Mouse (Mus musculus) retina, embryonic 14.5 days (tissue): Measurements from ENCODE around the gene Spata22.
A peak's percentile ranks its signal among the peaks of the same experiment; 100 is the strongest.
"Not testable (repeated sequence)": the region's sequence is repeated elsewhere in the genome, so short reads cannot be mapped to it uniquely, and the experiment has no call there.

Experiments used
- DNase-seq: peaks from one replicate; pipeline ENCODE4 v3.0.0-alpha.2; 2015; ENCODE audit warnings: low spot score

Spata22 gene

GRCm38 (mm10) chr11:73329442-73329841 is at the start of gene Spata22, which contains the start of the genes Aspa and Gm49340:
Gene Spata22 (plus strand): TSS chr11:73329741.
Gene Aspa (minus strand): TSS chr11:73329596.
Gene Gm49340 (plus strand): TSS chr11:73329741.
- DNase-seq, result no peak

GRCm38 (mm10) chr11:73280710-73281109 is 48.8 kb upstream of the Spata22 start:
- DNase-seq, result no peak

GRCm38 (mm10) chr11:73281528-73282027 is 48.0 kb upstream of the Spata22 start:
- peak; percentile 61 for DNase-seq

DNA sequence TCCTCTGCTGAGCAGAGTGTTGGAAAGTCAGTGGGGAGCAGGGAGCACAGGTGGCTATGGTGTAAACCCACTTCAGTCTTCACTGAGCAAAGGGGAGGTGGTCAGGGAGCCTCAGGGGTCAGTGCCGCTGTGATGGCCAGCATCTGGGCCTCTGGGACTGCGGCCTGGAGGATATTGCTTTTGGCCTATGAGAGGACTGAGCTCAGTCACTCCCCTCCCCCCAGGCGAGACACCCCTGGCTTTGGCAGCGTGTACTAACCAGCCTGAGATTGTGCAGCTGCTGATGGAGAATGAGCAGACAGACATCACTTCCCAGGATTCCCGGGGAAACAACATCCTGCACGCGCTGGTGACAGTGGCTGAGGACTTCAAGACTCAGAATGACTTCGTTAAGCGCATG is 46.2 kb upstream of the Spata22 start:
- no peak for DNase-seq

- DNase-seq, result no peak
Observed at GRCm38 (mm10) chr11:73283926-73284325, 45.6 kb upstream of the Spata22 start.

DNA sequence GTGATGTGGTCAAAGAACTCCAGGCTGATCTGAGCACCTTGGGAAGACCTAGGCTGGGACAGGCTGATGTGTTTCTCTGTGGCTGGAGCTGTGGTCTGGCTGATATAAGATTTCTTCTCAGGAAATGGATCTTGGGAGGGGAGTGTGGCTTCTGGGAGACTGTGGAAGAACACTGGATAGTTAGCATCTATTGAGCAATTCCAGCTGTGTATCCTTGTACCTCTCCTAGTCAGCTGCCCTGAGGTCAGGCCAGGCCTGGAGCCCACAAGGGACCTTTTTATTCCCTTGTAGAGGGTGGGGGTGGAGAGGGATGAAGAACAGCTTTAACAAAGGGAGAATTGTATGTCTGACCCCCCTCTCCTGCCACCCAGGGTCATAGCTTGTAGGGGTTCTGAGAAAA is 45.2 kb upstream of the Spata22 start:
- no peak for DNase-seq

- DNase-seq, result no peak
Observed at GRCm38 (mm10) chr11:73289621-73290020, 39.9 kb upstream of the Spata22 start.

DNA sequence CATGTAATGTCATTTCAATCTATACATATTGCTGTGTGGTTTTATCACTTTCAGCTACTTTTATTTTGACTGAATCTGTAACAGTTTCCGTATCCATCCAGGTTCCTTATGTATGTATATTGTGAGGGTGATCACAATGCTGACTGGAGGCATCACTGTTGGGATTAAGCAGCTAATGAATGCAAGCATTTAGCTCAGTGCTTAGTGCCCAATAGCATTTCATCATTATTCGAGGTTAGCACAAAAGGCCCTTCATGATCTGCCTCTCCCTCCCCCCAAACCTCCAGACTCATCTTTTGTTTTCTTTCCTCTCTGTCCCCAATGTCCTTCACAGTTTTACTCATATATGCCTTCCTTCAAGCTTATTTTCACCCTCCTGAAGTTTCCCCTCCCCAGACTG is 26.4 kb upstream of the Spata22 start:
- DNase-seq, result no peak

GRCm38 (mm10) chr11:73315961-73316360 is 13.6 kb upstream of the Spata22 start:
- DNase-seq, result no peak

- DNase-seq, result not testable (repeated sequence)
Observed at GRCm38 (mm10) chr11:73318581-73318980, 11.0 kb upstream of the Spata22 start.

DNA sequence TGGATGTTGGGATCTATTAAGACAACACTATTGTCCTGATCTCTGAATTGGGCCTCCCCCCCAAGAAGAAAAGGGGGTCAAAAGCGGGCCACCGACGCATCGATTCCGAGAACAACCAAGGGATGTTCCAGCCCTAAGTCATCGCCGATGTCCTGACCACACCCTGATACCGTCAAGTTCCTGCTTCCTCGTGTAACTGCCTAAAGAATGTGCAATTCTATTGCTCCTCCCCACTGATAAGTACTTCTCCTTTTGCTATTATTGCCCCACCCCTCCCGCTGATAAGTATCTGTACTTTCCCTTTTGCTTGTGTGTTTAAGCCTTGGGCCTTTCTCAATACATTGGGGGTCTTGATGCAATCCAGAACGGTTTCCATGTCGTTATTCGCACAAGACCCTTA is 8.5 kb upstream of the Spata22 start:
- not testable (repeated sequence) for DNase-seq

DNA sequence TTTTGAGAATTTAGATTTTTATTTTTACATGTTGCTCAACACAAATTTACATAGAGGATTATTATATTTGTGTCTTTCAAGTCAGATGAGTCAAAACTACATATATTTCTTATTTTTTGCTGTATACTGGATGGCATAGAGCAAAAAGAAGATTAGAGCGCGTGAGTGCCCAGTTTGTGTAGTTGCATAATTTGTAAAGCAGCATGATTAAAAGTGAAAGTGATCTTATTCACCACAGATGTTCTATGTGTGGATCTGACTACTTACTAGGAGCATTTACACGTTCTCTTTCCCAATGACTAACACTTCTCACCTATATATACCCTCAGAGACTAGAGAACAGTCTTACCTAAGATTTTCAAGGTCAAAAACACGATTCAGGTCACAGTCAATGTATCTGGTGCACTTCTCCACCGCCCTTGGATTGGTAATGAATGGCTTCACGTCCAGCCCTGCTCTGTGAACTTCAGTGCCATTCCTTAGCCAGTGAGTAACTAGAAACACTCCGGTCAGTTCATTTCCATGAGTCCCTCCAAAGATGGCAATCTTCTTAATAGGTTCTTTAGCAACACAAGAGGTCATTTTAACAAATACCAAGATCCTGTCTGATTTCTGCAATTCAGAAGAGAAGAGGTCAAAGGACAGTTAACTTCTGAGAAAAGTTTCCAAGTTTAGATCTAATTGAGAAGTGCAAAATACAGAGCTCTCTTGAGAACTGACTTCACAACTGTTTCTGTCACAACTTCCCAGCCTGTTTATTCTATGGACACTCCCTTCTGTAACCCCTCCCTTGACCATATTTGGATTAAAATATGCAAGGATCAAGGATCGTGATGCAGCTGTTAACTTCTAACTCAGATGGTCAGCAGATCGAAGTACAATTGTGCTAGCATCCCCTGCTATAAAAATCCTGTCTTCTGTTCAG is 5.4 kb upstream of the Spata22 start:
- no peak for DNase-seq

DNA sequence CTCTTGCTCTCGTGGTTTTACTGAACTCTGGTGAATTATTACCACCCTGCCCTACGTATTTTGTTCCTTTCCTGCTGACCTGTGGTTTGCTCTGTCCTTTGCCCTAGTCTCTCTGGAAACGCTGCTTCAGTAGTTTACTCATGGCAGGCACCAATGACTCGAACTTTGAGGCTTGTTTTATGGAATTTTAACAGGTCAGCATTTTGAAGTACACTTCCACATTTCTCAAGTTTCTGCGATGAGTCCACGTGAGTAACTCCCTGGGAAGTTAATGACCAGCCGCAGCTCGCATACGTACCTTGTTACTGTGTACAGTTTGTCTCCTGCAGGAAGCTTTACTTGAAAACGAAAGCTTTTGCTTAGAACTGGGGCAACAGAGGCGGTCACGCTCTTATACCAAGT is 3.1 kb upstream of the Spata22 start:
- no peak for DNase-seq

- no peak for DNase-seq
Observed at GRCm38 (mm10) chr11:73327361-73327760, 2.2 kb upstream of the Spata22 start.

DNA sequence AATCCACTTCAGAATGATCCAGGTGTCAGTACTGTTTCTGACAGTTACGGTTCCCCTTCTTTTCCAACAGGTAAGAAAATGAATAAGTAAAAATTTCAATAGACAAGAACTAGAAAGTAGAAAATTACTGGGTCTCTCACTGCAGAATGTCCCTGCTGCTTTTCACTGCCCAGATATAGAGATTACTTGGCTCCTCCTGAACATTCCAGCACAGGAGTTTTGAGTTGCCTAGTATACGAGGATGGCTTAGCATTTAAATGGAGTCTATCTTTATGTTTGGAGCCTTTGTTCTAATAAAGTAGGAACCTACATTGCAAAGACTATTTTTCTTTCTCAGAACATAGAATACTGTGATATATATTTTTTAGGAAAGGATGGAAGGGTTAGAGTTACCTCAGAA is 3.8 kb downstream of the Spata22 start:
- no peak for DNase-seq

DNA sequence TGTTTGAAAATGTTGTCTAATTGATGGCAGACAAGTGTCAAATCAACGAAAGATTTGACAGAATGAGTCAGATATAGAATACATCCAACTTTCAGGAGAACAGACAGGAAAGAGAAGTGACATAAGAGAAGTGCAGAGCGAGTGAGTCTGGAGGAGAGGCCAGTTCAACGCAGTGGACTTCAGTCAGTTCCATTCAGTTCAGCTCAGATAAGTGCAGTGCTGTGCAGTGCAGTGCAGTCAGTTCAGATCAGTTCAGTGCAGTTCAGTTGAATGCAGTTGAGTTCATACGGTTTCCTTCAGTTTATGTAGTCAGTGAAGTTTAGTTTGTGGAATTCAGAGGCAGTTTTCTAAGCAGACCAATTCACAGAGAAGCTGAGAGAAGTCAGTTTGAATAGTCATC is 7.4 kb downstream of the Spata22 start:
- no peak for DNase-seq

- DNase-seq, result no peak
Observed at GRCm38 (mm10) chr11:73350483-73350882, 20.9 kb downstream of the Spata22 start, which contains the start of gene Olfr20. Gene Olfr20 (plus strand): TSS chr11:73350783.

- no peak for DNase-seq
Observed at GRCm38 (mm10) chr11:73370946-73371345, 41.4 kb downstream of the Spata22 start, which contains the start of gene Olfr376. Gene Olfr376 (plus strand): TSS chr11:73371246.

- no peak for DNase-seq
Observed at GRCm38 (mm10) chr11:73395374-73395773, 65.8 kb downstream of the Spata22 start.
